Mouse (Mus musculus) CH12.LX (cell line): Measurements from ENCODE around the gene Golph3. TPM values are rescaled to one million over a fixed set of nuclear protein-coding genes. Genes with fewer than 3 reads are reported as not detected.

Source experiments
- DNase-seq: peaks from one replicate; pipeline ENCODE4 v3.0.0-alpha.2; 2013; ENCODE audit errors: extremely low read depth
- H3K27ac ChIP-seq: 2 replicates; pipeline ENCODE4 v1.5.1; 2012; ENCODE audit warnings: low read depth, mild to moderate bottlenecking, control low read depth, moderate library complexity; ENCODE audit not compliant: insufficient read depth
- H3K27me3 ChIP-seq: replicated peaks from 2 replicates; pipeline ENCODE3; 2012; ENCODE audit warnings: inconsistent platforms
- H3K36me3 ChIP-seq, 2 experiments: replicated peaks in 1 of 2; 2 replicates each; pipeline versions ENCODE3 to v1.6.1; 2012; ENCODE audit warnings: inconsistent platforms in 1 of 2, low read length in 1 of 2, mild to moderate bottlenecking in 1 of 2, mixed read lengths in 1 of 2, moderate library complexity in 1 of 2; ENCODE audit not compliant: control insufficient read depth in 1 of 2, insufficient read depth in 1 of 2
- H3K4me1 ChIP-seq, 2 experiments: 2 replicates each; pipeline ENCODE4 v1.6.1; 2012; ENCODE audit warnings: inconsistent platforms in 1 of 2, moderate library complexity in 1 of 2; ENCODE audit not compliant: insufficient read depth in 2 of 2, control insufficient read depth in 1 of 2
- H3K4me2 ChIP-seq: 2 replicates; pipeline ENCODE4 v1.6.1; 2012; ENCODE audit warnings: low read depth, mild to moderate bottlenecking, control low read depth; ENCODE audit not compliant: poor library complexity, insufficient read depth, severe bottlenecking
- H3K4me3 ChIP-seq, 3 experiments: fragments of 150-350 bp in 1 of 3; sonication (generic) in 1 of 3; replicated peaks in 1 of 3; 2 replicates each; pipeline versions ENCODE3 to v1.5.1; 2011 to 2012; ENCODE audit warnings: low read depth in 2 of 3, low read length in 2 of 3, mild to moderate bottlenecking in 2 of 3, moderate library complexity in 2 of 3, control low read depth in 1 of 3, improper control_type of control experiment in 1 of 3, inconsistent platforms in 1 of 3, mixed read lengths in 1 of 3; ENCODE audit not compliant: poor library complexity in 1 of 3
- H3K79me2 ChIP-seq: replicated peaks from 2 replicates; pipeline ENCODE4 v1.6.1; 2012; ENCODE audit warnings: mild to moderate bottlenecking, moderate library complexity; ENCODE audit not compliant: control insufficient read depth, poor library complexity, insufficient read depth, severe bottlenecking; ENCODE audit errors: extremely low read depth
- H3K9ac ChIP-seq: 2 replicates; pipeline ENCODE4 v1.6.1; 2012; ENCODE audit warnings: low read depth, mild to moderate bottlenecking, control low read depth, moderate library complexity; ENCODE audit not compliant: insufficient read depth
- H3K9me3 ChIP-seq: replicated peaks from 2 replicates; pipeline ENCODE3; 2012; ENCODE audit warnings: low read length, inconsistent platforms, mixed read lengths
- BHLHE40 ChIP-seq: IDR thresholded peaks from 2 replicates; pipeline ENCODE4 v1.6.1; 2011; ENCODE audit warnings: mild to moderate bottlenecking, low read depth, low read length, improper control_type of control experiment
- CHD1 ChIP-seq: IDR thresholded peaks from 2 replicates; pipeline ENCODE4 v1.6.1; 2012; ENCODE audit warnings: low read depth, low read length, improper control_type of control experiment, inconsistent platforms
- CHD2 ChIP-seq: IDR thresholded peaks from 2 replicates; pipeline ENCODE4 v1.6.1; 2011; ENCODE audit warnings: low read length, improper control_type of control experiment
- CTCF ChIP-seq, 2 experiments: IDR thresholded peaks in 1 of 2; conservative IDR thresholded peaks in 1 of 2; 2 replicates each; pipeline ENCODE4 v1.5.1; 2011 to 2012; ENCODE audit warnings: low read depth in 2 of 2, low read length in 2 of 2, improper control_type of control experiment in 1 of 2, inconsistent platforms in 1 of 2, mild to moderate bottlenecking in 1 of 2, moderate library complexity in 1 of 2
- ELF1 ChIP-seq: IDR thresholded peaks from 2 replicates; pipeline ENCODE4 v1.6.1; 2014; ENCODE audit warnings: low read depth, mild to moderate bottlenecking, inconsistent platforms, low read length, improper control_type of control experiment
- EP300 ChIP-seq: IDR thresholded peaks from 2 replicates; pipeline ENCODE4 v1.6.1; 2011; ENCODE audit warnings: low read length, improper control_type of control experiment
- GABPA ChIP-seq: IDR thresholded peaks from 2 replicates; pipeline ENCODE4 v1.6.1; 2012; ENCODE audit warnings: low read depth, low read length, improper control_type of control experiment, inconsistent platforms; ENCODE audit not compliant: insufficient replicate concordance
- IRF4 ChIP-seq: IDR thresholded peaks from 2 replicates; pipeline ENCODE4 v1.6.1; 2014; ENCODE audit warnings: low read depth, mild to moderate bottlenecking, inconsistent platforms, low read length, improper control_type of control experiment
- JUND ChIP-seq: conservative IDR thresholded peaks from 2 replicates; pipeline ENCODE4 v1.6.1; 2011; ENCODE audit warnings: low read depth, low read length, improper control_type of control experiment
- MAFK ChIP-seq: IDR thresholded peaks from 2 replicates; pipeline ENCODE4 v1.6.1; 2011; ENCODE audit warnings: low read length, improper control_type of control experiment; ENCODE audit not compliant: insufficient replicate concordance
- MAX ChIP-seq: IDR thresholded peaks from 2 replicates; pipeline ENCODE4 v1.6.1; 2011; ENCODE audit warnings: low read length, improper control_type of control experiment
- MAZ ChIP-seq: IDR thresholded peaks from 2 replicates; pipeline ENCODE4 v1.6.1; 2012; ENCODE audit warnings: low read depth, mild to moderate bottlenecking, inconsistent platforms, low read length, improper control_type of control experiment, moderate library complexity
- NELFE ChIP-seq: IDR thresholded peaks from 2 replicates; pipeline ENCODE4 v1.6.1; 2011; ENCODE audit warnings: low read depth, low read length, improper control_type of control experiment
- POLR2A ChIP-seq: IDR thresholded peaks from 2 replicates; pipeline ENCODE4 v1.6.1; 2011; ENCODE audit warnings: low read depth, mild to moderate bottlenecking, improper control_type of control experiment, low read length
- POLR2AphosphoS2 ChIP-seq: IDR thresholded peaks from 2 replicates; pipeline ENCODE4 v1.6.1; 2011; ENCODE audit warnings: low read depth, low read length, improper control_type of control experiment
- RCOR1 ChIP-seq: conservative IDR thresholded peaks from 2 replicates; pipeline ENCODE4 v1.6.1; 2012; ENCODE audit warnings: low read depth, mild to moderate bottlenecking, inconsistent platforms, low read length, improper control_type of control experiment
- SIN3A ChIP-seq: IDR thresholded peaks from 2 replicates; pipeline ENCODE4 v1.6.1; 2012; ENCODE audit warnings: low read length, improper control_type of control experiment, inconsistent platforms
- TBP ChIP-seq: conservative IDR thresholded peaks from 2 replicates; pipeline ENCODE4 v1.6.1; 2011; ENCODE audit warnings: low read depth, low read length, improper control_type of control experiment
- TCF12 ChIP-seq: IDR thresholded peaks from 2 replicates; pipeline ENCODE4 v1.6.1; 2014; ENCODE audit warnings: low read depth, mild to moderate bottlenecking, inconsistent platforms, low read length, improper control_type of control experiment
- USF2 ChIP-seq: conservative IDR thresholded peaks from 2 replicates; pipeline ENCODE4 v1.6.1; 2011; ENCODE audit warnings: low read depth, low read length, improper control_type of control experiment
- ZC3H11A ChIP-seq: IDR thresholded peaks from 2 replicates; pipeline ENCODE4 v1.6.1; 2012; ENCODE audit warnings: low read depth, mild to moderate bottlenecking, inconsistent platforms, low read length, improper control_type of control experiment
- ZKSCAN1 ChIP-seq: IDR thresholded peaks from 2 replicates; pipeline ENCODE4 v1.6.1; 2012; ENCODE audit warnings: low read depth, inconsistent platforms, low read length, improper control_type of control experiment, borderline replicate concordance
- dilution Hi-C: fragments of 300-500 bp; cut with MboI; formaldehyde crosslinking; loops from 2 replicates; pipeline ENCODE4 v1.14.3; 2020; ENCODE audit warnings: low sequenced_read_pairs; ENCODE audit not compliant: extremely low pct_unique_long_range_greater_than_20kb, extremely low pct_ligation_motif_present
- in situ Hi-C: fragments of 300-500 bp; cut with MboI; formaldehyde crosslinking; loops from 3 replicates; pipeline ENCODE4 v1.14.3; 2019; ENCODE audit warnings: low sequenced_read_pairs, low pct_ligation_motif_present, low pct_unique_long_range_greater_than_20kb, mixed read lengths
- polyA plus RNA-seq: library from polyadenylated mRNA; unstranded; fragments of >175 nt; gene quantifications from 2 replicates; pipeline ENCODE4 v1.2.1, GENCODE M21; 2012; ENCODE audit warnings: low read depth; ENCODE audit not compliant: insufficient read length
- total RNA-seq, 2 experiments: library from RNA; depleted of rRNA; stranded (reverse); fragments of 300-350 nt in 1 of 2; fragments of >200 nt in 1 of 2; gene quantifications; 2 replicates each; pipeline ENCODE4 v1.2.3; 2012 to 2014

Golph3 gene
- total and polyA plus RNA-seq, 3 experiments = 67.2 to 208 (median 97.2) TPM

GRCm38 (mm10) chr15:12291757-12292156 is 29.5 kb upstream of the Golph3 start:
- DNase-seq = no peak
- dilution Hi-C loops = loop anchor here (25.0 kb wide), 1 partner anchor 104 kb away; no protein-coding TSS in a partner anchor

GRCm38 (mm10) chr15:12296228-12296627 is 25.0 kb upstream of the Golph3 start:
- no peaks in the 10 kb centered on the region for H3K36me3 ChIP-seq
- no peak overlapping the region for H3K27ac ChIP-seq
- H3K9me3 ChIP-seq = no peaks in the 10 kb centered on the region
- no peaks in the 10 kb centered on the region for H3K27me3 ChIP-seq
- TF ChIP-seq ZC3H11A (no peak), POLR2A (no peak), ZKSCAN1 (no peak), JUND (no peak), IRF4 (no peak), NELFE (no peak), CHD1 (no peak), ELF1 (no peak), CHD2 (no peak), BHLHE40 (no peak), EP300 (no peak), GABPA (no peak), USF2 (no peak), TCF12 (no peak), MAFK (no peak)
- DNase-seq = peak; percentile 28
- no peak overlapping the region for H3K4me3 ChIP-seq
- no peak overlapping the region for H3K4me2 ChIP-seq
- H3K9ac ChIP-seq = no peak overlapping the region
- no peaks in the 10 kb centered on the region for H3K79me2 ChIP-seq
- in situ Hi-C loops (no loop called here), dilution Hi-C loops (loop anchor here (25.0 kb wide), 1 partner anchor 109 kb away; no protein-coding TSS in a partner anchor)
- H3K4me1 ChIP-seq = peaks cover 0 to 30% of the 10 kb centered on the region in 2 experiments; a peak in 2 of 4 replicates

More at GRCm38 (mm10) chr15:12291757-12292156, 29.5 kb upstream of the Golph3 start:
- Histone ChIP-seq H3K9ac (no peak overlapping the region), H3K4me1 (peaks cover 0 to 19% of the 10 kb centered on the region in 2 experiments; a peak in 2 of 4 replicates), H3K9me3 (no peaks in the 10 kb centered on the region), H3K4me3 (no peak overlapping the region), H3K27me3 (no peaks in the 10 kb centered on the region), H3K36me3 (no peaks in the 10 kb centered on the region), H3K27ac (no peak overlapping the region)
- in situ Hi-C loops = no loop called here
- TF ChIP-seq POLR2AphosphoS2 = no peak
- TF ChIP-seq GABPA = no peak
- TF ChIP-seq CHD1 = no peak
- TF ChIP-seq JUND = no peak
- TF ChIP-seq MAZ = no peak
- no peak for TF ChIP-seq CHD2
- TF ChIP-seq MAFK = no peak
- no peak for TF ChIP-seq ZKSCAN1
- TF ChIP-seq EP300 = no peak
- TF ChIP-seq BHLHE40 = no peak
- no peak for TF ChIP-seq RCOR1
- no peak for TF ChIP-seq ELF1
- no peak for TF ChIP-seq USF2
- no peak for TF ChIP-seq SIN3A
- TF ChIP-seq ZC3H11A = no peak
- no peak for TF ChIP-seq MAX
- no peak for TF ChIP-seq TCF12
- TF ChIP-seq TBP = no peak
- TF ChIP-seq CTCF (conservative IDR thresholded peaks at IDR 0.05 in 1 of 2, IDR thresholded peaks at IDR 0.05 in 1 of 2; ENCODE audit: low read depth in 2 of 2, low read length in 2 of 2) = no peak
- TF ChIP-seq, all 38 proteins: peak for 0
- Histone ChIP-seq H3K79me2 (no peaks in the 10 kb centered on the region), H3K4me2 (no peak overlapping the region)
